Mouse (Mus musculus): Measurements from ENCODE around the gene Gm6793. TPM values are rescaled to one million over a fixed set of nuclear protein-coding genes. Genes with fewer than 3 reads are reported as not detected.

Gm6793 gene
- not detected in 2 replicates for polyA plus RNA-seq (2012; rRNA removed)

DNA sequence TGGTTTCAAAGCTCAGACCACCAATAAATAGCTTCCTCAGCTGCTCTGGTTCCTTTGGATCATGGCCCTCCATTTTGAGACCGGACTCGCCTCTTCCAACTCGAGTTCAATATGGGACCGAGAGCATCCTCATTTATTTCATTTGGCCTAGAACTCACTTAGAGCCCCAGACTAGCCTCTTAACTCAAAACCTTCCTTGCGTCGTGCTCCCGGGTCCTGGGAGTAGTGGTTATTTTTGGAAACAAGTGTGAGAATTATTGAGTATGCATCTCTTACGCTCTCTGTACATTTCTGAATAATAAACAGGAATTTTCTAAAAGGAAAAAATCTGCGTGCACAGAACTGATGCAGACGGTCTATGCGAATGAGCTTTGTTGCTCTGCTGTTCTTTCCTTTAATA is at the start of gene Gm6793:
Gene Gm6793 (minus strand): TSS at position 101 of the 400 bp plus-strand sequence.
- Histone ChIP-seq H3K27ac (ENCODE audit: insufficient read depth, low read length) (no peak within 1 kb of the TSS), H3K27me3 (ENCODE audit: control insufficient read depth, insufficient read depth, low read length) (no peaks in the 10 kb centered on the region), H3K4me1 (ENCODE audit: control insufficient read depth, insufficient read depth, low read length) (no peaks in the 10 kb centered on the region; the same call in 1 of the 2 replicates), H3K4me3 (replicated peaks; ENCODE audit: insufficient read depth, low read depth, low read length) (no peak within 1 kb of the TSS)
- 92% methylated on average over 11 of the region's 11 CpGs for WGBS
- TF ChIP-seq CTCF (IDR thresholded peaks at IDR 0.05; ENCODE audit: borderline replicate concordance, insufficient read depth, low read depth, low read length) (no peak), POLR2A (IDR thresholded peaks at IDR 0.05; ENCODE audit: borderline replicate concordance, insufficient read depth, low read length) (no peak)
- DNase-seq, result no peak

GRCm38 (mm10) chr8:112061372-112061771 is 46.5 kb upstream of the Gm6793 start:
- 36% methylated on average over 4 of the region's 4 CpGs for WGBS
- DNase-seq, result peak in 1 of 2 experiments; percentile 47
- H3K27me3 ChIP-seq (ENCODE audit: control insufficient read depth, insufficient read depth, low read length), result no peaks in the 10 kb centered on the region
- no peaks in the 10 kb centered on the region for H3K4me1 ChIP-seq (ENCODE audit: control insufficient read depth, insufficient read depth, low read length)
- H3K4me3 ChIP-seq (replicated peaks; ENCODE audit: insufficient read depth, low read depth, low read length), result no peak overlapping the region
- TF ChIP-seq POLR2A (IDR thresholded peaks at IDR 0.05; ENCODE audit: borderline replicate concordance, insufficient read depth, low read length) (no peak), CTCF (IDR thresholded peaks at IDR 0.05; ENCODE audit: borderline replicate concordance, insufficient read depth, low read depth, low read length) (peak; percentile 59; the same call in 1 of the 2 replicates)
- H3K27ac ChIP-seq (ENCODE audit: insufficient read depth, low read length), result no peak overlapping the region

- no peaks in the 10 kb centered on the region for H3K4me1 ChIP-seq (ENCODE audit: control insufficient read depth, insufficient read depth, low read length)
- no peak for DNase-seq
- H3K27me3 ChIP-seq (ENCODE audit: control insufficient read depth, insufficient read depth, low read length), result no peaks in the 10 kb centered on the region
- TF ChIP-seq CTCF (IDR thresholded peaks at IDR 0.05; ENCODE audit: borderline replicate concordance, insufficient read depth, low read depth, low read length), result no peak
- TF ChIP-seq POLR2A (IDR thresholded peaks at IDR 0.05; ENCODE audit: borderline replicate concordance, insufficient read depth, low read length), result no peak
- no peak overlapping the region for H3K27ac ChIP-seq (ENCODE audit: insufficient read depth, low read length)
- H3K4me3 ChIP-seq (replicated peaks; ENCODE audit: insufficient read depth, low read depth, low read length), result no peak overlapping the region
Measured at GRCm38 (mm10) chr8:112054456-112054855, 39.6 kb upstream of the Gm6793 start.

DNA sequence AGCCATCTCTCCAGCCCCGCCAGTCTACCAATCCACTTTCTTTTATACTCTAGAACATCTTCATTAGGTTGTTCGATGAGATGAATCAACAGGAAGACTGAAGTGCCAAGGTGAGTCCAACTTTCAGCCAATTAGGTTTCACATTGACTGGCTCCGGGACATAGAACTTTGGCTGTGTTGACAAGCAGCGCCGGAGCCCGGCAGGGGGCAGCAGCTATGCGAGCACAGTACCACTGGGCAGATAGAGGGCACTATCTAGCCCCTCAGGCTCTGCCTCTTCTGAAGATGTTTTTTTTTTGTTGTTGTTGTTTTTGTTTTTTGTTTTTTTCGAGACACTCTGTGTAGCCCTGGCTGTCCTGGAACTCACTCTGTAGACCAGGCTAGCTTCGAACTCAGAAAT is 36.7 kb upstream of the Gm6793 start:
- H3K4me1 ChIP-seq (ENCODE audit: control insufficient read depth, insufficient read depth, low read length), result no peaks in the 10 kb centered on the region
- no peak overlapping the region for H3K4me3 ChIP-seq (replicated peaks; ENCODE audit: insufficient read depth, low read depth, low read length)
- no peak for DNase-seq
- H3K27ac ChIP-seq (ENCODE audit: insufficient read depth, low read length), result no peak overlapping the region
- no peak for TF ChIP-seq POLR2A (IDR thresholded peaks at IDR 0.05; ENCODE audit: borderline replicate concordance, insufficient read depth, low read length)
- TF ChIP-seq CTCF (IDR thresholded peaks at IDR 0.05; ENCODE audit: borderline replicate concordance, insufficient read depth, low read depth, low read length), result no peak
- WGBS, result 74% methylated on average over 9 of the region's 9 CpGs
- H3K27me3 ChIP-seq (ENCODE audit: control insufficient read depth, insufficient read depth, low read length), result no peaks in the 10 kb centered on the region

DNA sequence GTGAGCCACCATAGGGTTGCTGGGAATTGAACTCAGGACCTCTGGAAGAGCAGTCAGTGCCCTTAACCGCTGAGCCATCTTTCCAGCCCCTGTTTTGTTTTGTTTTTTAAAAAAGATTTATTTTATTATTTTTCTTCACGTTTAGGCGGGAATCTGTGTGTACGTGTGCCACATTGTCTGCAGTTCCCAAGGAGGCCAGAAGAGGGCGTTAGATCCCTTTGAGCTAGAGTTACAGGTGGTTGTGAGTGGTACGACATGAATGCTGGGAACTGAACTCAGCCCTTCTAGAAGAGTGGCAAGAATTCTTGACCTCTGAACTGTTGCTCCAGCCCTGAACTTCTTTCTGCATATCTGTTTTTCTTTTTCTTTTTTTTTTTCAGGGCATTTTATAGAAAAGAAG is 35.1 kb upstream of the Gm6793 start:
- TF ChIP-seq POLR2A (IDR thresholded peaks at IDR 0.05; ENCODE audit: borderline replicate concordance, insufficient read depth, low read length) (no peak), CTCF (IDR thresholded peaks at IDR 0.05; ENCODE audit: borderline replicate concordance, insufficient read depth, low read depth, low read length) (no peak)
- Histone ChIP-seq H3K4me3 (replicated peaks; ENCODE audit: insufficient read depth, low read depth, low read length) (no peak overlapping the region), H3K27ac (ENCODE audit: insufficient read depth, low read length) (no peak overlapping the region), H3K27me3 (ENCODE audit: control insufficient read depth, insufficient read depth, low read length) (no peaks in the 10 kb centered on the region), H3K4me1 (ENCODE audit: control insufficient read depth, insufficient read depth, low read length) (no peaks in the 10 kb centered on the region)
- WGBS, result 84% methylated on average over 6 of the region's 6 CpGs
- no peak for DNase-seq

GRCm38 (mm10) chr8:112048293-112048692 is 33.5 kb upstream of the Gm6793 start:
- WGBS, result 34% methylated on average over 6 of the region's 6 CpGs
- no peak for TF ChIP-seq POLR2A (IDR thresholded peaks at IDR 0.05; ENCODE audit: borderline replicate concordance, insufficient read depth, low read length)
- no peak for TF ChIP-seq CTCF (IDR thresholded peaks at IDR 0.05; ENCODE audit: borderline replicate concordance, insufficient read depth, low read depth, low read length)
- Histone ChIP-seq H3K27ac (ENCODE audit: insufficient read depth, low read length) (no peak overlapping the region), H3K4me1 (ENCODE audit: control insufficient read depth, insufficient read depth, low read length) (no peaks in the 10 kb centered on the region), H3K4me3 (replicated peaks; ENCODE audit: insufficient read depth, low read depth, low read length) (no peak overlapping the region), H3K27me3 (ENCODE audit: control insufficient read depth, insufficient read depth, low read length) (no peaks in the 10 kb centered on the region)
- no peak for DNase-seq

DNA sequence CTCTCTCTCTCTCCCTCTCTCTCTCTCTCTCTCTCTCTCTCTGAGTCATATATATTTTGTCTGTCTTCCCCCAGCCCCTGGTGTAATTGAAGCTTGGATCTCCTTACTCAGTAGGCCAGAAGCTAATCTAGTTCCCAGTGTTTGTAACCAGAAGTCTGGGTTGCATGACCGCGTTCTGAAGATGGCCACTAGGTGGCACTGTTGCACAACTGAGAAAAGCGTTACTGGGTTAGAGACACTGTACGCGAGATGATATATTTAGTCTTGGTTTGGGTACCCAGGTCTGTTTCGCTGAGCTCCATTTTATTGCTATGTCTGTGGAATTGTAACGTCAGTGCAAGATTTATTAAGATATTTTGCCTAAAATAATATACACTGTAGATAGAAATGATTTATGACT is 31.1 kb upstream of the Gm6793 start:
- no peak overlapping the region for H3K27ac ChIP-seq (ENCODE audit: insufficient read depth, low read length)
- H3K4me1 ChIP-seq (ENCODE audit: control insufficient read depth, insufficient read depth, low read length), result no peaks in the 10 kb centered on the region
- TF ChIP-seq POLR2A (IDR thresholded peaks at IDR 0.05; ENCODE audit: borderline replicate concordance, insufficient read depth, low read length) (no peak), CTCF (IDR thresholded peaks at IDR 0.05; ENCODE audit: borderline replicate concordance, insufficient read depth, low read depth, low read length) (peak; percentile 87)
- peak; percentile 75 to 82 for DNase-seq
- no peaks in the 10 kb centered on the region for H3K27me3 ChIP-seq (ENCODE audit: control insufficient read depth, insufficient read depth, low read length)
- 1% methylated on average over 7 of the region's 7 CpGs for WGBS
- H3K4me3 ChIP-seq (replicated peaks; ENCODE audit: insufficient read depth, low read depth, low read length), result no peak overlapping the region

GRCm38 (mm10) chr8:112045182-112045581 is 30.3 kb upstream of the Gm6793 start:
- no peak for DNase-seq
- Histone ChIP-seq H3K27ac (ENCODE audit: insufficient read depth, low read length) (no peak overlapping the region), H3K4me3 (replicated peaks; ENCODE audit: insufficient read depth, low read depth, low read length) (no peak overlapping the region), H3K27me3 (ENCODE audit: control insufficient read depth, insufficient read depth, low read length) (no peaks in the 10 kb centered on the region), H3K4me1 (ENCODE audit: control insufficient read depth, insufficient read depth, low read length) (no peaks in the 10 kb centered on the region)
- WGBS, result 84% methylated on average over 5 of the region's 5 CpGs
- TF ChIP-seq POLR2A (IDR thresholded peaks at IDR 0.05; ENCODE audit: borderline replicate concordance, insufficient read depth, low read length) (no peak), CTCF (IDR thresholded peaks at IDR 0.05; ENCODE audit: borderline replicate concordance, insufficient read depth, low read depth, low read length) (no peak)
